Mouse (Mus musculus) heart, postnatal 0 days (tissue): ENCODE measurements at regions not wholly inside any gene's neighbourhood (a gene's known extent, or its start where the extent isn't known, plus 50 kb on each side); places are given as distances from the start of the nearest gene placed in this dataset.

Experiments
- CTCF ChIP-seq: IDR thresholded peaks from 2 replicates; pipeline ENCODE4 v1.5.1; 2016; ENCODE audit warnings: antibody characterized with exemption, control low read depth, low read depth
- EP300 ChIP-seq: IDR thresholded peaks from 2 replicates; pipeline ENCODE4 v1.6.1; 2016; ENCODE audit warnings: antibody characterized with exemption, low read depth

- TF ChIP-seq CTCF = no peak
- TF ChIP-seq EP300 = 0 out of 2 replicates have a peak, but pooled peaks have one; percentile 27
These were observed 160.3 kb downstream of the Spry2 start for GRCm38 (mm10) chr14:105736352-105736751.
